Mouse (Mus musculus): ENCODE measurements around the gene Card14.

The Card14 gene

DNA sequence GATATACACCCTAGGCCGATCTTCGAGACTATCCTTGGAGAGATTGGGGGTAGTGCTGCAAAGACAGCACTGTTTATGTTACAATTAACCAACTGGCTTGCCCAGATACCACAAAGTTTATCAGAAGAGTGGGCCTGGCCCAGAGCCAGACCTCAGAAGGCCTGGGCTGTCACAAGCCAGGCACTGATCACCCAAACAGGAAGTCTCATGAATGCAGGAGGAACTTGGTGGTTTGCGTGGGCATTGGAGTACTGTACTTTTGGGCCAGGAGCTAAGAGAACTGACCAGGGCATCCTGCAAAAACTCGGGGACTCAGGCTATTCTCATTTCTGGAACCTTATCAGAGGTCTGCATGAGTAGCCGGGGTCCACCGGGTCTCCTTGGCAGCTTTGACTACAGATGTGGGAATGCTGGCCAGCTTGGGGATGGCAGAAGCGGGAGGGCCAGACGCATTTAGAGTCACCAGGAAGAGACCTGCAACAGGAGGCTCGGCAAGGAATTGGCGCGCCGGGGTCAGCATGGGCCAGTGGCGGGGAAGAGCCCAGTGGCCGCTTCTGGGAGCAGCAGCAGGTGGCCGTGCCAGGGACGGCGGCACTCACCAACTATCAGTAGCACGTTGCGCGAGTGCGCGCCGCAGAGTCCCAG, 47.4 kb downstream of the Card14 start:
- in situ Hi-C loops (cut with MboI, MseI): no loop called here

DNA sequence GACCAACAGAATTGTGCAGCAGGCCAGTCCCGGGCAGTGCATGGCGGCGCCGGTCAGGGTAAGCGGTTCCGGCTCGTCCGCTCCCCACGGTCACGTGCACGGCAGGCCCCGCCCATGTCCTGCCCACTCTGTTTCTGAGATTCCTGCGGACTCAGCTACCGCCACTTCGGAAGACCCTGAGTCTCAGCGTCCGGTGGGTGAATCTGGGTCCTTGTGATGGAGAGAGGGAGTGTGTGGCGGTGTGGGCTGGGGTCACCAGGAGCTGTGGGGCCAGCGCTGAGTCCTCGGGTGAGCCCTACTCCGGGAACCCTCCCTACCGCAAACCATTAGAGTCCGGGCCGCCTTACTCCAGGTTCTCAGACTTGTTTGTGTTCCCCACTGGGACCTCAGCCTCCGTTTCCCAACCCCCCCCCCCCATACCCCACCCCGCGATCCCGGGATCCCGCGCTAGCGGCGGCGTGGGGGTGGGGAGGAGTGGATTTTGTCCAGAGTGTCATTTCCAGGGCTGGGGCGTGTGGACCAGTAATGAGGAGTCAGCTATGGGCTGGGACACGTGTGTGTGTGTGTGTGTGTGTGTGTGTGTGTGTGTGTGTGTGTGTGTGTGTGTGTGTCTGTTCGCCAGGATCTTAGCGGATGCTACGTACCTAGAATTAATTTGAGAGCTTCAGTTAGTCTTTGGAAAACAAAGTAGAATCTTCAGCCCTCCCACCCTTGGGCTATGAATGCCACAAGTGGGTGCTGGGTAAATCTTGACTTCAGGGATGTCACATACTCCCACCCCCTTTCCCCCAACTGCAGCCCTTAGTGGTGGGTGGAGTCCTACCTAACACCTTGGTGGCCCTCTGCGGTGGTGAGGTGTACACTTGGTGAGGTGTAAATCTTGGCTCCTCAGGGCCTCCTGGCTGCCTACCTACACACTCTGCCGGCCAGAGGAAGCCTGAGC, 48.1 kb downstream of the Card14 start, which contains the start of the genes Sgsh and Slc26a11:
Sgsh (minus strand) TSS at position 94 of the 943 bp plus-strand sequence.
Slc26a11 (plus strand) TSS at position 115 of the 943 bp plus-strand sequence.
- in situ Hi-C loops (cut with MboI, MseI): no loop called here

- in situ Hi-C loops (cut with MboI, MseI): no loop called here
Observed at GRCm38 (mm10) chr11:119359089-119359488, 51.5 kb downstream of the Card14 start.

GRCm38 (mm10) chr11:119362769-119363533, 55.4 kb downstream of the Card14 start:
- in situ Hi-C loops (cut with MboI, MseI): no loop called here

DNA sequence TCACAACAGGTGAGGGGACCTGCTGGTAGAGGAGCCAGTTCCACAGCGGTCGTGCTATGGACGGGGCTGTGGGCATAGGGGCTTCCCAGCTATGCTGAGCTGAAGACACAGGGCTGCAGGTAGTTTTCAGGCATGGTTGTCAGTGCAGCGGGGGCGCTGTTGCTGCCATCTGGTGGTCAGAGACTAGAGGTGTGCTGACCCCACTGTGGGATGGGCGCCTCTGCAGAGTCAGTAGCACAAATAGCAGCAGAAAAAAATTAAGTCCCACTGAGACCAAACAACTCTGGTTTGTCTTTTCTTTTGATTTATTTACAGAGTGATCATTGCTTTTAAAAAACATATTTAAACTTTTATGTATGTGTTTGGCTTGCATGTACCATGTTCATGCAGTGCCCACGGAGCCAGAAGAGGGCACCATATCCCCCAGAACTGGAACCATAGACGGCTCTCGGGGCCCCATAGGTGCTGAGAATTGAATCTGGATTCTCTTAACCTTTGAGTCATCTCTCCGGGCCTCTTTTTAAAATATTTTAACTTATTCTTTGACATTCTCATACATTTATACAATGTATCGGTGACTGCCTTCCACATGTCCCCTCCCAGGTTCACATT, 56.1 kb downstream of the Card14 start:
- in situ Hi-C loops (cut with MboI, MseI): no loop called here

GRCm38 (mm10) chr11:119375425-119375824, 67.9 kb downstream of the Card14 start:
- in situ Hi-C loops (cut with MboI, MseI): no loop called here

DNA sequence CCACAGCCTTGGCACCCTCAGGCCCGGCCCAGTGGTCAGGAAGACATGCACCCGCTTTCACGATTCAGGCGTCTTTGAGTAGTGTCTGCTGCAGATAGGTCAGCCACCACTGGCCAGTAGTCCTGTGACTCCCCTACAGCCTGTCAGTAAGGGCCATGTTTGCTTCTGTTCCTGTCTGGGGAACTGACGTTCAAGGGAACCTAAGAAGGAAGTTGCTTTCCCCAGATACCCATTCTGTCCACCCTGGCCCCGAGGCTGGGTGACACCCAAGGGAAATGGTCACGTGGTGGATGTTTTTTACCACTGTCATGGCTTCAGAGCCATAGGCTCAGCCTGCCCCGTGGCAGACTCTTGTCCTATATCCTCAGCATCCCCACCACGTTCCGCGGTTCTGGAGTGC, 69.8 kb downstream of the Card14 start:
- in situ Hi-C loops (cut with MboI, MseI): no loop called here

GRCm38 (mm10) chr11:119378551-119378950, 71.0 kb downstream of the Card14 start:
- in situ Hi-C loops (cut with MboI, MseI): no loop called here

DNA sequence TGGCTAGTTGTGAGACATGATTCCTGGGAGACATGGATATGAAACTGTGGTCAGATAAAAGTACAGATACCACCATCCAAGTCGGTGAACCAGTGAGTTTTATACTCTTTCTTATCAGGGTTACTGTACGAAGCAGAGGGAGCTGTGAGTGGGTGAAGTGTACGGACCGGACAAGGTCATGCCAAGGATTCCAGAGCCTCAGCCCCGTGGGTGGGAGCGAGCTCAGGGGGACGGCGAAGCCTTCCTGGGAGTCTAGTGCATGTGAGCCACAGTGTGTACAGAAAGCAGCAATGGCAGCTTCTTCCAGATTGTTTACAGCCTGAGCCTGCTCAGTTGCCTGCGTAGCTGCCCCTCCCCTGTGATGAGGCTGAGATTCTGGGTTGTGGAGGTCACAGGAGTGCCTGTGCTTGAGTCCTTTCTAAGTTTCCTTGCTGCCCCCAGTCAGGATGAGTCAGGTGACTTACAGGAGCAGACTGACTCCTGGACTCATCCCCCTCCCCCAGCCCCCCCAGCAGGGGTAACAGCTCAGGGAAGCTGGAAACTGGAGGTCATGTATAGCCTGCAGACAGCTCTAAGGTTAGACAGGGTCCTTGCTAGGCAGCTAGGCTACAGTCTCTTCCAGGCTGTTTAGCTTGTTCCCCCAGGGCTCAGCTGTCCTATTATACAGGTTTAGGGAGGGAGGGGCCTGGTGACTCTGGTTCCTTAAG, 74.2 kb downstream of the Card14 start:
- in situ Hi-C loops (cut with MboI, MseI): no loop called here

GRCm38 (mm10) chr11:119382338-119382850, 74.8 kb downstream of the Card14 start:
- in situ Hi-C loops (cut with MboI, MseI): no loop called here

DNA sequence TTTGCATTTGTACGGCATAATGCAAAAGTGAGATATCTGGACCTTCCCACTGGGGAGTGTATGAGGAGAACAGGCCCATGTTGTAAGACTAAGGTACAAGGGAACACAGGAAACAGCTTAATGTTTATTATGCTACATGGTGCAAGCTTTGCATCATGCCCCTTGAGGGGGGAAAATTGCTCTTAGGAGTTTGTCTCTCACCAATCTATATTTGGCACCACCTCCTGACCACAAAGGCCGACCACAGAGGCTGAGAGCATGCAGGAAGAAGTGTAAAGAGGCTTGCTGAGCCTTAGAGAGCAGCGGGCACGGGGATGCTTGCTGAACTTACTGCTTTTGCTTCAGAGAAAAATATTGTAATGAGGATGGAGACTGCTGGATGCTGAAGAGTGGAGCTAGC, 77.3 kb downstream of the Card14 start:
- in situ Hi-C loops (cut with MboI, MseI): loop anchor here in 1 of 2 experiments (5.0 kb wide), 1 partner anchor 63 kb away; no protein-coding TSS in a partner anchor

DNA sequence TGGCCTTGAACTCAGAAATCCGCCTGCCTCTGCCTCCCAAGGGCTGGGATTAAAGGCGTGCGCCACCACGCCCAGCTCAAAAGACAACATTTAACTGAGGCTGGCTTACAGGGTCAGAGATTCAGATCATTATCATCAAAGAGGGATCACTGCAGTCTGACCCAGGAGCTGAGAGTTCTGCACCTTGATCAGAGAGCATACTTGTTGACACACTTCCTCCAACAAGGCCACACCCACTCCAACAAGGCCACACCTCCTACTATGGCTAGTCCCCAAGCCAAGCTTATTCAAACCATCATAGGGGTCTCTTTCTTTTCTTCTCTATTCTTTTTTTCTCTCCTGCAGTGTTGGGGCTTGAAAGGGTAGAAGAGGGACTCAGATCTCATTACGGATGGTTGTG, 78.7 kb downstream of the Card14 start:
- in situ Hi-C loops (cut with MboI, MseI): loop anchor here in 1 of 2 experiments (5.0 kb wide), 1 partner anchor 64 kb away; no protein-coding TSS in a partner anchor

DNA sequence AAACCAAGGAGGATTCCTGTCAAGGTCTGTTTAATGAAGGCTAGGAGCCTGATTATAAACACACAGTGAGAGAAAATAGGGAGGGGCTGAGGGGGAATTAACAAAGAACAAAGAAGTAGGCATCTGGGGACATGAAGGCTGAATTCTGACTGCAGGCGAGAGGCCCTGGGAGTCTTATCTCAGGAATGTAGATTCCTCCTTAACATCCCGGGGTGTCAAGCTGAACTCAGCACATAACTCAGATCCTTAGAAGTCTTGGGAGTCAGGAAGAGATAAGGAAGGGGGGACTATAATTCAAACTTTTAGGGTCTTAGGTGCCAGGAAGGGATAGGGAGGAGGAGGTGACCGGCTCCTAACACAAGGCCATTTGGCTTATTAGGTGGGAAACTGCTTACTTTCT, 79.7 kb downstream of the Card14 start:
- in situ Hi-C loops (cut with MboI, MseI): loop anchor here in 1 of 2 experiments (5.0 kb wide), 1 partner anchor 65 kb away; no protein-coding TSS in a partner anchor

DNA sequence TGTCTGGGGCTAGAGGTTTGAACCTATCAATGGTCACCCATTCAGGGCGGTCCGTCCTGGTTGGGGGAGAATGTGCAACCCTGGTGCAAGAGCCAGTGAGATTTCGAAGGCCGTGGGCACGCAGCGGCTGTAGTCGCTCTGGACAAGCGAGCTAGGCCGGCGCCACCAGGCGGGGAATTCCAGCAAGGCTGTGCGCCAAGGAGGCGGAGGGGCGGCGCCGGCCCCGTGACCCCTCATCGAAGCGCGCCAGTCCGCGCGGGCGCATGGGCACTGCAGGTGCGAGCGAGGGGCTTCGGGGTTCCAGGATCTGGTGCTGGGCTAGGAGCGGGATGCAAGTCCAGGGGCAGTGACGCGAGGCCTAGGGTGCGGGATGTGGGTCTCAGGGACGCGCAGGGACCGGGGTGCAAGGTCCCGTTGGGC, 82.3 kb downstream of the Card14 start:
- in situ Hi-C loops (cut with MboI, MseI): loop anchor here in 1 of 2 experiments (5.0 kb wide), 1 partner anchor 68 kb away; no protein-coding TSS in a partner anchor

DNA sequence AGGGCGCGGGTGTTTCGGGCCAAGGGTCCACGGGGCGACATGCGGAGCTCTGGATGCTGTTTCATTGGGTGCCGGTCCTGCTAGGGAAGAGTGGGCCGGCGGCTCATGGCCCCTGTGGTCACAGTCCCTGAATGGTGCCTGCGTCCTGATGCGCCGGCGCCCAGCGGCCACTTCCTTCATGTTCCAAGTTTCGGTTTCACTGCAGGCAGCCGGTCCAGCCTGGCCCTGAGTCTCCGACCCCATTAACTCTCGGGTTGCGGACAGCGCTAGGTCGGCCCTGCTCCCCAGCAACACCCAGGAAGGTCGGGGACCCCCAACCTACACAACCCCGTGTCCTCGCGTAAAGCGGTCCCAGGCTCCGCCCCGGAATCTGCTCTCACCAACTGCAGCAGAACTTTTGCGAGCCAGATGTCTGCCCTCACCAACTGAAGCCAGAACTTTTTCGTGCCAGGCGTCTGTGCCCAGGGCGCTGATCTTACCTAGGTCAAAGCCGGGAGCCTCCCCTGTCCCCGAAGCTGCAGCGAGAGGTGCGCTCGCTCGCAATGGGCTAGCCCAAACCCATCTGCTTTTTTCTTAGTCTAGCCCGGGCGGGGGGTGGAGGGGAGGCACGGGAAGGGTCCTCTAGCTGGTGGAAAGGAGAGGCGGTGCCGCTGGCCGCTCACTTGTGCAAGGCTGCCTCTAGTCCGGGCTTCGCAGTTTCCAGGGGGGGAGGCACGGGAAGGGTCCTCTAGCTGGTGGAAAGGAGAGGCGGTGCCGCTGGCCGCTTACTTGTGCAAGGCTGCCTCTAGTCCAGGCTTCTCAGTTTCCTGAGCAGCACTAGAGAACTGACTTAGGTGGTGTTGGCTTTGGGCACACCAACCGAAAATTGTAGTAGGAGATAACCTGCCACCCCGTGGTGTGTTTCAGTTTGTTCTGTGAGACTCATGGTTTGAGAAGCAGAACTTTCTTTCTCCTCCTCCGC, 83.0 kb downstream of the Card14 start:
- in situ Hi-C loops (cut with MboI, MseI): no loop called here

DNA sequence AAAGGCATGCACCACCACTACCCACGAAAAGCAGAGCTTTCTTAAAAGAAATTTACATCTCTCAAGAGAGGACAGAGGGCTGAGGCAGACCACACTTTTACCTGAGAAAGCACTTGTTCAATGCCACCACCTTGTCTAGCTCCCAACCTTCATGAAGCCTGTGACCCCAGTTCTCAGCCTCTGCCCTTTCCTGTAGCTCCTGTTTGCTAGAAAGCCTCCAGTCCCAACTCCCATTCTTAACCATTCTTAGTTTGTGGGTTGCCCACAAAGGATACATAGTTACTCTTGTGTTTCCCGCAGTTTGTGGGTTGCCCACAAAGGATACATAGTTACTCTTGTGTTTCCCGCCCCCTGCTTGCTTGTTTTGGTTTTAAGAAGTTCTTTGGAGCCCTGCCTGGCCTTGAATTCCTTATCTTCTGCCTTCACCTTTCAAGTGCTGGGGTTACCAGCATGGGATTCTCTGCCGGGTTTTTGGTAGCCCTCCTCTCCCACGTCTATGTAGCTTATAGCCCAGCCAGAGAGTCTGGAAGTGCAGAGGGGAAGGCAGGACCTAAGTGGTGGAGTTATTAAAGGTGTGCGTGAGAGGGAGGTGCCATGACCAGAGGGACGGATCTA, 83.9 kb downstream of the Card14 start:
- in situ Hi-C loops (cut with MboI, MseI): no loop called here

DNA sequence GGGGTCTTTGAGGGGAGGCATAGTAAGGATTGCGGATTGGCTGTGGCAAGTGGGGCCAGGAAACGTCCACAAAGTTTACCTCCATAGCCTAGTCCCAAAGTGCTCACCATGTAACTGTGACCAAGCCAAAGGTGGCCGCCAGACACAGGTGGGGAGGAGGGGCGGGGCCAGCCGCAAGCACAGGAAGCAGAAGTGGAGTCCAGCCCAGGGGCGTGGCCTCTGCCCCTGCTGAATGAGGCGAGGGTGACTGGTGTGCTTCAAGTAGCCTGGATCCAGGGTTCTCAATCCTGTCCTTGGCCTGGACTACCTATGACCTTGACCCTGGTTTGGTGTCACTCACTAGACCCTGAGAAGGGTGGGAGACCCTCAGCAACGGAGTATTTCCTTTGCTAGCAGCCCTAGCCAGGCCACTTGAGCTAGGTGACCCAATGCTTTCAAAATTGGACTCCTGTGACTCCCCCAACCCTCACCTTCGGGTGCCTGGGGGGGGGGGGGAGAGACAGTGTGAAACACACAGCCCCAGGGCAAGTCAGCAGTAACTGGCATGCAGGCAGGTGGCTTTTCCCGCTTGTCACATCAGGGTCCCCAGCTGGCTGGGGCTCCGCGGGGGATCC, 84.5 kb downstream of the Card14 start:
- in situ Hi-C loops (cut with MboI, MseI): no loop called here

- in situ Hi-C loops (cut with MboI, MseI): no loop called here
Observed at GRCm38 (mm10) chr11:119392800-119393482, 85.4 kb downstream of the Card14 start, which contains the start of gene Rnf213. Gene Rnf213, plus strand, starts transcription at chr11:119393100.
